Mouse (Mus musculus): ENCODE data around the gene Ywhae.

GRCm38 (mm10) chr11:75785897-75786296 lies 53.2 kb downstream of the Ywhae start:
- no peak for TF ChIP-seq ZNF384 (IDR thresholded peaks at IDR 0.05; ENCODE audit: low read depth, low read length)
- no peak for TF ChIP-seq HCFC1 (IDR thresholded peaks at IDR 0.05; ENCODE audit: borderline replicate concordance, insufficient read depth, low read length)
- TF ChIP-seq ZC3H11A (IDR thresholded peaks at IDR 0.05; ENCODE audit: borderline replicate concordance, low read depth, low read length) = no peak

Data from ES-E14 (cell line).